Mouse (Mus musculus): Measurements from ENCODE around the gene Zfp809.

Zfp809 gene

GRCm38 (mm10) chr9:22225581-22226388 lies at the start of gene Zfp809:
TSS of gene Zfp809 (plus strand) at chr9:22225714.
- DNase-seq = peak; percentile 100

- peak; percentile 63 to 77 for DNase-seq
These were observed 37.4 kb upstream of the Zfp809 start, which contains the start of gene Zfp872 for GRCm38 (mm10) chr9:22188025-22188611. TSS of gene Zfp872 (plus strand) at chr9:22188090.

- DNase-seq = no peak
These were observed 29.1 kb upstream of the Zfp809 start for GRCm38 (mm10) chr9:22196412-22196811.

- DNase-seq = peak in 1 of 2 experiments; percentile 19
These were observed 11.7 kb upstream of the Zfp809 start for GRCm38 (mm10) chr9:22213785-22214194.

- DNase-seq = no peak
These were observed 11.0 kb upstream of the Zfp809 start for GRCm38 (mm10) chr9:22214549-22214948.

- DNase-seq = no peak
These were observed 8.8 kb upstream of the Zfp809 start for GRCm38 (mm10) chr9:22216705-22217104.

GRCm38 (mm10) chr9:22217858-22218493 lies 7.5 kb upstream of the Zfp809 start:
- no peak for DNase-seq

GRCm38 (mm10) chr9:22224066-22224465 lies 1.4 kb upstream of the Zfp809 start:
- DNase-seq = no peak

GRCm38 (mm10) chr9:22224536-22225503 lies 694 bp upstream of the Zfp809 start:
- DNase-seq = peak; percentile 36 to 61

- peak in 1 of 2 experiments; percentile 25 for DNase-seq
These were observed 817 bp downstream of the Zfp809 start for GRCm38 (mm10) chr9:22226389-22226673.

- peak; percentile 61 to 73 for DNase-seq
These were observed 1.3 kb downstream of the Zfp809 start for GRCm38 (mm10) chr9:22226846-22227245.

- no peak for DNase-seq
These were observed 4.0 kb downstream of the Zfp809 start for GRCm38 (mm10) chr9:22229386-22230026.

- no peak for DNase-seq
These were observed 4.5 kb downstream of the Zfp809 start for GRCm38 (mm10) chr9:22230061-22230460.

GRCm38 (mm10) chr9:22230556-22230955 lies 5.0 kb downstream of the Zfp809 start:
- DNase-seq = no peak

GRCm38 (mm10) chr9:22240001-22240400 lies 14.5 kb downstream of the Zfp809 start:
- DNase-seq = no peak

GRCm38 (mm10) chr9:22244242-22244641 lies 18.7 kb downstream of the Zfp809 start:
- no peak for DNase-seq

- no peak for DNase-seq
These were observed 31.1 kb downstream of the Zfp809 start for GRCm38 (mm10) chr9:22256579-22256978.

- no peak for DNase-seq
These were observed 33.3 kb downstream of the Zfp809 start for GRCm38 (mm10) chr9:22258784-22259183.

GRCm38 (mm10) chr9:22259184-22260091 lies 33.9 kb downstream of the Zfp809 start, which contains the start of gene Zfp599:
TSS of gene Zfp599 (minus strand) at chr9:22259895.
- DNase-seq = peak; percentile 70 to 80

- no peak for DNase-seq
These were observed 34.5 kb downstream of the Zfp809 start for GRCm38 (mm10) chr9:22260092-22260422.

- no peak for DNase-seq
These were observed 36.1 kb downstream of the Zfp809 start for GRCm38 (mm10) chr9:22261594-22261993.

Measured in kidney, postnatal 4 days (tissue).